Mouse (Mus musculus): Measurements from ENCODE around the gene Anks1b. TPM values are rescaled to one million over a fixed set of nuclear protein-coding genes. Genes with fewer than 3 reads are reported as not detected.
"Not testable (repeated sequence)": the region's sequence is repeated elsewhere in the genome, so short reads cannot be mapped to it uniquely, and the experiment has no call there.

Anks1b gene
- polyA plus RNA-seq, 1 experiment from 2014 or later: 1.8 TPM

- TF ChIP-seq CTCF (IDR thresholded peaks at IDR 0.05; ENCODE audit: low read depth) (no peak), EP300 (optimal IDR thresholded peaks at IDR 0.05) (no peak)
- DNase-seq (ENCODE audit: low spot score) (no peak), ATAC-seq (ENCODE audit: low FRiP score, low TSS enrichment) (no peak)
- no peaks in the 10 kb centered on the region for H3K27me3 ChIP-seq (ENCODE audit: control insufficient read depth, insufficient read depth, low read length)
- H3K9ac ChIP-seq (ENCODE audit: low read length): no peak overlapping the region
- no peaks in the 10 kb centered on the region for H3K4me1 ChIP-seq (replicated peaks; ENCODE audit: control insufficient read depth, insufficient read depth)
- no peak overlapping the region for H3K4me3 ChIP-seq (ENCODE audit: low read depth, low read length)
- WGBS: 72% methylated on average over 2 of the region's 2 CpGs
- H3K4me2 ChIP-seq (replicated peaks; ENCODE audit: low read depth): no peak overlapping the region
- no peaks in the 10 kb centered on the region for H3K36me3 ChIP-seq (ENCODE audit: control insufficient read depth, insufficient read depth, low read length)
- no peak overlapping the region for H3K27ac ChIP-seq (replicated peaks)
- no peaks in the 10 kb centered on the region for H3K9me3 ChIP-seq (ENCODE audit: control insufficient read depth, low read length)
Measured at GRCm38 (mm10) chr10:90616622-90617021, 743.3 kb downstream of the Anks1b start.

GRCm38 (mm10) chr10:90617664-90618296, 744.5 kb downstream of the Anks1b start:
- TF ChIP-seq CTCF (IDR thresholded peaks at IDR 0.05; ENCODE audit: low read depth) (no peak), EP300 (optimal IDR thresholded peaks at IDR 0.05) (no peak)
- 77% methylated on average over 7 of the region's 7 CpGs for WGBS

GRCm38 (mm10) chr10:90627532-90627931, 754.2 kb downstream of the Anks1b start:
- Histone ChIP-seq H3K27me3 (ENCODE audit: control insufficient read depth, insufficient read depth, low read length) (no peaks in the 10 kb centered on the region), H3K4me2 (replicated peaks; ENCODE audit: low read depth) (no peak overlapping the region), H3K4me3 (ENCODE audit: low read depth, low read length) (no peak overlapping the region), H3K27ac (replicated peaks) (no peak overlapping the region), H3K4me1 (replicated peaks; ENCODE audit: control insufficient read depth, insufficient read depth) (no peaks in the 10 kb centered on the region), H3K36me3 (ENCODE audit: control insufficient read depth, insufficient read depth, low read length) (no peaks in the 10 kb centered on the region), H3K9me3 (ENCODE audit: control insufficient read depth, low read length) (no peaks in the 10 kb centered on the region), H3K9ac (ENCODE audit: low read length) (no peak overlapping the region)
- ATAC-seq (ENCODE audit: low FRiP score, low TSS enrichment) (no peak), DNase-seq (ENCODE audit: low spot score) (no peak)
- WGBS: 84% methylated on average over 5 of the region's 5 CpGs
- TF ChIP-seq EP300 (optimal IDR thresholded peaks at IDR 0.05) (no peak), CTCF (IDR thresholded peaks at IDR 0.05; ENCODE audit: low read depth) (no peak)

More at GRCm38 (mm10) chr10:90617664-90618296, 744.5 kb downstream of the Anks1b start:
- Histone ChIP-seq H3K4me3 (ENCODE audit: low read depth, low read length) (no peak overlapping the region), H3K9ac (ENCODE audit: low read length) (no peak overlapping the region), H3K4me1 (replicated peaks; ENCODE audit: control insufficient read depth, insufficient read depth) (no peaks in the 10 kb centered on the region), H3K4me2 (replicated peaks; ENCODE audit: low read depth) (no peak overlapping the region), H3K27me3 (ENCODE audit: control insufficient read depth, insufficient read depth, low read length) (no peaks in the 10 kb centered on the region), H3K27ac (replicated peaks) (no peak overlapping the region), H3K9me3 (ENCODE audit: control insufficient read depth, low read length) (no peaks in the 10 kb centered on the region), H3K36me3 (ENCODE audit: control insufficient read depth, insufficient read depth, low read length) (no peaks in the 10 kb centered on the region)
- ATAC-seq (ENCODE audit: low FRiP score, low TSS enrichment): no peak
- no peak for DNase-seq (ENCODE audit: low spot score)

- no peak overlapping the region for H3K4me3 ChIP-seq (ENCODE audit: low read depth, low read length)
- no peak for ATAC-seq (ENCODE audit: low FRiP score, low TSS enrichment)
- no peaks in the 10 kb centered on the region for H3K36me3 ChIP-seq (ENCODE audit: control insufficient read depth, insufficient read depth, low read length)
- no peaks in the 10 kb centered on the region for H3K27me3 ChIP-seq (ENCODE audit: control insufficient read depth, insufficient read depth, low read length)
- no peaks in the 10 kb centered on the region for H3K9me3 ChIP-seq (ENCODE audit: control insufficient read depth, low read length)
- no peak overlapping the region for H3K27ac ChIP-seq (replicated peaks)
- H3K4me1 ChIP-seq (replicated peaks; ENCODE audit: control insufficient read depth, insufficient read depth): no peaks in the 10 kb centered on the region
- H3K4me2 ChIP-seq (replicated peaks; ENCODE audit: low read depth): no peak overlapping the region
- WGBS: 72% methylated on average over 7 of the region's 7 CpGs
- H3K9ac ChIP-seq (ENCODE audit: low read length): no peak overlapping the region
- no peak for TF ChIP-seq EP300 (optimal IDR thresholded peaks at IDR 0.05)
- no peak for TF ChIP-seq CTCF (IDR thresholded peaks at IDR 0.05; ENCODE audit: low read depth)
- no peak for DNase-seq (ENCODE audit: low spot score)
Measured at GRCm38 (mm10) chr10:90630099-90630698, 756.9 kb downstream of the Anks1b start.

GRCm38 (mm10) chr10:90630794-90631193, 757.5 kb downstream of the Anks1b start:
- not testable (repeated sequence) for H3K9me3 ChIP-seq (ENCODE audit: control insufficient read depth, low read length); H3K4me1 ChIP-seq (replicated peaks; ENCODE audit: control insufficient read depth, insufficient read depth); DNase-seq (ENCODE audit: low spot score); H3K4me3 ChIP-seq (ENCODE audit: low read depth, low read length); H3K27me3 ChIP-seq (ENCODE audit: control insufficient read depth, insufficient read depth, low read length); H3K27ac ChIP-seq (replicated peaks); H3K36me3 ChIP-seq (ENCODE audit: control insufficient read depth, insufficient read depth, low read length); H3K9ac ChIP-seq (ENCODE audit: low read length); ATAC-seq (ENCODE audit: low FRiP score, low TSS enrichment); H3K4me2 ChIP-seq (replicated peaks; ENCODE audit: low read depth)
- WGBS: 76% methylated on average over 3 of the region's 3 CpGs

- Histone ChIP-seq H3K4me1 (replicated peaks; ENCODE audit: control insufficient read depth, insufficient read depth) (no peaks in the 10 kb centered on the region), H3K4me3 (ENCODE audit: low read depth, low read length) (no peak overlapping the region), H3K4me2 (replicated peaks; ENCODE audit: low read depth) (no peak overlapping the region), H3K9me3 (ENCODE audit: control insufficient read depth, low read length) (no peaks in the 10 kb centered on the region), H3K36me3 (ENCODE audit: control insufficient read depth, insufficient read depth, low read length) (no peaks in the 10 kb centered on the region), H3K27me3 (ENCODE audit: control insufficient read depth, insufficient read depth, low read length) (no peaks in the 10 kb centered on the region), H3K27ac (replicated peaks) (no peak overlapping the region), H3K9ac (ENCODE audit: low read length) (no peak overlapping the region)
- WGBS: 62% methylated on average over 4 of the region's 4 CpGs
- DNase-seq (ENCODE audit: low spot score): no peak
- TF ChIP-seq CTCF (IDR thresholded peaks at IDR 0.05; ENCODE audit: low read depth) (no peak), EP300 (optimal IDR thresholded peaks at IDR 0.05) (no peak)
- no peak for ATAC-seq (ENCODE audit: low FRiP score, low TSS enrichment)
Measured at GRCm38 (mm10) chr10:90637352-90637751, 764.0 kb downstream of the Anks1b start.
